Mouse (Mus musculus): ENCODE data around the gene Prkaa1. TPM values are rescaled to one million over a fixed set of nuclear protein-coding genes. Genes with fewer than 3 reads are reported as not detected.

Gene Prkaa1
- polyA plus RNA-seq (2012; rRNA removed) = 2.6 and 3.0 TPM in 2 replicates

- under 1% methylated on average over 63 of the region's 80 CpGs for WGBS
- Histone ChIP-seq H3K27me3 (ENCODE audit: control insufficient read depth, insufficient read depth, low read length) (no peaks in the 10 kb centered on the region), H3K27ac (ENCODE audit: insufficient read depth, low read length) (peak within 1 kb of the TSS; percentile 63), H3K4me3 (ENCODE audit: extremely low read depth, insufficient read depth, insufficient read length) (peak within 1 kb of the TSS; percentile 92), H3K4me1 (ENCODE audit: control insufficient read depth, insufficient read depth, insufficient read length) (peaks cover 5% of the 10 kb centered on the region), H3K36me3 (ENCODE audit: control insufficient read depth, insufficient read depth, low read length) (no peaks in the 10 kb centered on the region)
- DNase-seq (ENCODE audit: low read depth in 1 of 2, low spot score in 2 of 2) = peak; percentile 35 to 62
- TF ChIP-seq CTCF (IDR thresholded peaks at IDR 0.05; ENCODE audit: extremely low read depth, insufficient read depth, insufficient read length, insufficient replicate concordance) = peak; percentile 26; the same call in 1 of the 2 replicates
- TF ChIP-seq POLR2A (IDR thresholded peaks at IDR 0.05; ENCODE audit: low read depth, low read length) = peak; percentile 5; the same call in 1 of the 2 replicates
Observed at GRCm38 (mm10) chr15:5143361-5144020, at the start of gene Prkaa1. Gene Prkaa1, plus strand, starts transcription at chr15:5143861.

- no peaks in the 10 kb centered on the region for H3K27me3 ChIP-seq (ENCODE audit: control insufficient read depth, insufficient read depth, low read length)
- WGBS = 85% methylated on average over 11 of the region's 11 CpGs
- no peak overlapping the region for H3K27ac ChIP-seq (ENCODE audit: insufficient read depth, low read length)
- peaks cover 16% of the 10 kb centered on the region for H3K36me3 ChIP-seq (ENCODE audit: control insufficient read depth, insufficient read depth, low read length)
- DNase-seq (ENCODE audit: low read depth in 1 of 2, low spot score in 2 of 2) = no peak
- no peaks in the 10 kb centered on the region for H3K4me1 ChIP-seq (ENCODE audit: control insufficient read depth, insufficient read depth, insufficient read length)
- no peak overlapping the region for H3K4me3 ChIP-seq (ENCODE audit: extremely low read depth, insufficient read depth, insufficient read length)
- TF ChIP-seq CTCF (IDR thresholded peaks at IDR 0.05; ENCODE audit: extremely low read depth, insufficient read depth, insufficient read length, insufficient replicate concordance) (no peak), POLR2A (IDR thresholded peaks at IDR 0.05; ENCODE audit: low read depth, low read length) (no peak)
Observed at GRCm38 (mm10) chr15:5095534-5096301, 47.9 kb upstream of the Prkaa1 start.

GRCm38 (mm10) chr15:5097376-5097775, 46.3 kb upstream of the Prkaa1 start:
- DNase-seq (ENCODE audit: low read depth in 1 of 2, low spot score in 2 of 2) = no peak
- WGBS = 91% methylated on average over 1 of the region's 1 CpGs
- Histone ChIP-seq H3K27ac (ENCODE audit: insufficient read depth, low read length) (no peak overlapping the region), H3K4me3 (ENCODE audit: extremely low read depth, insufficient read depth, insufficient read length) (no peak overlapping the region), H3K27me3 (ENCODE audit: control insufficient read depth, insufficient read depth, low read length) (no peaks in the 10 kb centered on the region), H3K4me1 (ENCODE audit: control insufficient read depth, insufficient read depth, insufficient read length) (no peaks in the 10 kb centered on the region), H3K36me3 (ENCODE audit: control insufficient read depth, insufficient read depth, low read length) (peaks cover 23% of the 10 kb centered on the region)
- TF ChIP-seq POLR2A (IDR thresholded peaks at IDR 0.05; ENCODE audit: low read depth, low read length) (no peak), CTCF (IDR thresholded peaks at IDR 0.05; ENCODE audit: extremely low read depth, insufficient read depth, insufficient read length, insufficient replicate concordance) (no peak)

GRCm38 (mm10) chr15:5102312-5102711, 41.3 kb upstream of the Prkaa1 start:
- Histone ChIP-seq H3K27me3 (ENCODE audit: control insufficient read depth, insufficient read depth, low read length) (no peaks in the 10 kb centered on the region), H3K4me1 (ENCODE audit: control insufficient read depth, insufficient read depth, insufficient read length) (peaks cover 2% of the 10 kb centered on the region; the same call in 1 of the 2 replicates), H3K36me3 (ENCODE audit: control insufficient read depth, insufficient read depth, low read length) (peaks cover 32% of the 10 kb centered on the region), H3K4me3 (ENCODE audit: extremely low read depth, insufficient read depth, insufficient read length) (no peak overlapping the region), H3K27ac (ENCODE audit: insufficient read depth, low read length) (no peak overlapping the region)
- no peak for DNase-seq (ENCODE audit: low read depth in 1 of 2, low spot score in 2 of 2)
- WGBS = 94% methylated on average over 4 of the region's 4 CpGs
- no peak for TF ChIP-seq CTCF (IDR thresholded peaks at IDR 0.05; ENCODE audit: extremely low read depth, insufficient read depth, insufficient read length, insufficient replicate concordance)
- TF ChIP-seq POLR2A (IDR thresholded peaks at IDR 0.05; ENCODE audit: low read depth, low read length) = no peak

- Histone ChIP-seq H3K27me3 (ENCODE audit: control insufficient read depth, insufficient read depth, low read length) (no peaks in the 10 kb centered on the region), H3K4me1 (ENCODE audit: control insufficient read depth, insufficient read depth, insufficient read length) (peaks cover 5% of the 10 kb centered on the region; the same call in 1 of the 2 replicates), H3K36me3 (ENCODE audit: control insufficient read depth, insufficient read depth, low read length) (peaks cover 16% of the 10 kb centered on the region), H3K27ac (ENCODE audit: insufficient read depth, low read length) (no peak overlapping the region), H3K4me3 (ENCODE audit: extremely low read depth, insufficient read depth, insufficient read length) (no peak overlapping the region)
- DNase-seq (ENCODE audit: low read depth in 1 of 2, low spot score in 2 of 2) = no peak
- WGBS = 87% methylated on average over 6 of the region's 6 CpGs
- TF ChIP-seq POLR2A (IDR thresholded peaks at IDR 0.05; ENCODE audit: low read depth, low read length) (no peak), CTCF (IDR thresholded peaks at IDR 0.05; ENCODE audit: extremely low read depth, insufficient read depth, insufficient read length, insufficient replicate concordance) (no peak)
Observed at GRCm38 (mm10) chr15:5105891-5106290, 37.8 kb upstream of the Prkaa1 start.

GRCm38 (mm10) chr15:5106293-5106692, 37.4 kb upstream of the Prkaa1 start:
- TF ChIP-seq POLR2A (IDR thresholded peaks at IDR 0.05; ENCODE audit: low read depth, low read length) = no peak
- no peak for TF ChIP-seq CTCF (IDR thresholded peaks at IDR 0.05; ENCODE audit: extremely low read depth, insufficient read depth, insufficient read length, insufficient replicate concordance)

More at GRCm38 (mm10) chr15:5106293-5106692, 37.4 kb upstream of the Prkaa1 start:
- H3K36me3 ChIP-seq (ENCODE audit: control insufficient read depth, insufficient read depth, low read length) = peaks cover 13% of the 10 kb centered on the region
- WGBS = 42% methylated on average over 2 of the region's 2 CpGs
- no peak overlapping the region for H3K27ac ChIP-seq (ENCODE audit: insufficient read depth, low read length)
- peak overlapping the region; percentile 37; the same call in 1 of the 2 replicates for H3K4me3 ChIP-seq (ENCODE audit: extremely low read depth, insufficient read depth, insufficient read length)
- peaks cover 5% of the 10 kb centered on the region; the same call in 1 of the 2 replicates for H3K4me1 ChIP-seq (ENCODE audit: control insufficient read depth, insufficient read depth, insufficient read length)
- no peaks in the 10 kb centered on the region for H3K27me3 ChIP-seq (ENCODE audit: control insufficient read depth, insufficient read depth, low read length)
- DNase-seq (ENCODE audit: low read depth in 1 of 2, low spot score in 2 of 2) = peak in 1 of 2 experiments; percentile 41
